Mouse (Mus musculus) MEL (cell line): ENCODE results near the gene Mtr.

Experiments
- BHLHE40 ChIP-seq: IDR thresholded peaks from 2 replicates; pipeline ENCODE4 v1.6.1; 2012; ENCODE audit warnings: low read depth, mild to moderate bottlenecking, inconsistent platforms, low read length, improper control_type of control experiment, borderline replicate concordance
- CHD1 ChIP-seq: IDR thresholded peaks from 2 replicates; pipeline ENCODE4 v1.6.1; 2012; ENCODE audit warnings: low read depth, mild to moderate bottlenecking, inconsistent platforms, low read length, improper control_type of control experiment
- CTCF ChIP-seq, 3 experiments: IDR thresholded peaks in 2 of 3; conservative IDR thresholded peaks in 1 of 3; 2 replicates each; pipeline ENCODE4 v1.5.1; 2011 to 2012; ENCODE audit warnings: low read length in 3 of 3, low read depth in 2 of 3, mild to moderate bottlenecking in 2 of 3, improper control_type of control experiment in 1 of 3, inconsistent platforms in 1 of 3, mixed read lengths in 1 of 3, moderate library complexity in 1 of 3; ENCODE audit not compliant: control insufficient read depth in 1 of 3, insufficient read depth in 1 of 3, poor library complexity in 1 of 3, severe bottlenecking in 1 of 3
- HCFC1 ChIP-seq: IDR thresholded peaks from 2 replicates; pipeline ENCODE4 v1.6.1; 2012; ENCODE audit warnings: low read depth, mild to moderate bottlenecking, inconsistent platforms, low read length, improper control_type of control experiment, moderate library complexity
- JUND ChIP-seq: IDR thresholded peaks from 2 replicates; pipeline ENCODE4 v1.6.1; 2011; ENCODE audit warnings: low read depth, mild to moderate bottlenecking, improper control_type of control experiment, low read length
- KAT2A ChIP-seq: conservative IDR thresholded peaks from 2 replicates; pipeline ENCODE4 v1.6.1; 2012; ENCODE audit warnings: low read depth, low read length, improper control_type of control experiment, inconsistent platforms
- MYB ChIP-seq: IDR thresholded peaks from 2 replicates; pipeline ENCODE4 v1.6.1; 2011; ENCODE audit warnings: mild to moderate bottlenecking, low read depth, low read length, improper control_type of control experiment
- POLR2A ChIP-seq, 2 experiments: IDR thresholded peaks; 2 replicates each; pipeline ENCODE4 v1.6.1; 2011 to 2012; ENCODE audit warnings: low read length in 2 of 2, mild to moderate bottlenecking in 2 of 2, control low read depth in 1 of 2, improper control_type of control experiment in 1 of 2, low read depth in 1 of 2, moderate library complexity in 1 of 2; ENCODE audit not compliant: control insufficient read depth in 1 of 2, insufficient read depth in 1 of 2, poor library complexity in 1 of 2

GRCm38 (mm10) chr13:12245938-12246337 is 12.0 kb downstream of the Mtr start:
- TF ChIP-seq JUND (no peak), CTCF (IDR thresholded peaks at IDR 0.05 in 2 of 3, conservative IDR thresholded peaks at IDR 0.05 in 1 of 3; ENCODE audit: control insufficient read depth in 1 of 3, insufficient read depth in 1 of 3, low read depth in 2 of 3, low read length in 3 of 3, poor library complexity in 1 of 3, severe bottlenecking in 1 of 3) (no peak), POLR2A (IDR thresholded peaks at IDR 0.05; ENCODE audit: control insufficient read depth in 1 of 2, insufficient read depth in 1 of 2, low read depth in 1 of 2, low read length in 2 of 2, poor library complexity in 1 of 2) (no peak), KAT2A (no peak), HCFC1 (no peak), MYB (no peak), CHD1 (no peak), BHLHE40 (no peak)
